Mouse (Mus musculus) lung, embryonic 15.5 days (tissue): ENCODE results near the gene Adm2. TPM values are rescaled to one million over a fixed set of nuclear protein-coding genes. Genes with fewer than 3 reads are reported as not detected.

Experiments
- ATAC-seq: fragments of 200-750 bp; cut with Nextera tagmentation; 2 replicates; pipeline ENCODE4 v1.8.0; 2017; ENCODE audit warnings: moderate number of reproducible peaks, borderline replicate concordance; ENCODE audit not compliant: low FRiP score, low TSS enrichment; ENCODE audit errors: extremely low read depth
- H3K27ac ChIP-seq: fragments of 300-500 bp; sonication (generic); 2 replicates; pipeline ENCODE4 v1.5.1; 2015; ENCODE audit warnings: moderate library complexity, mild to moderate bottlenecking, inconsistent platforms
- H3K27me3 ChIP-seq: fragments of 300-500 bp; sonication (generic); 2 replicates; pipeline ENCODE4 v1.6.1; 2015; ENCODE audit warnings: inconsistent platforms
- H3K36me3 ChIP-seq: fragments of 300-500 bp; sonication (generic); 2 replicates; pipeline ENCODE4 v1.6.1; 2015; ENCODE audit warnings: inconsistent platforms
- H3K4me1 ChIP-seq: fragments of 300-500 bp; sonication (generic); 2 replicates; pipeline ENCODE4 v1.6.1; 2015; ENCODE audit warnings: inconsistent platforms
- H3K4me2 ChIP-seq: fragments of 300-500 bp; sonication (generic); 2 replicates; pipeline ENCODE4 v1.6.1; 2015; ENCODE audit warnings: inconsistent platforms, mild to moderate bottlenecking, moderate library complexity
- H3K4me3 ChIP-seq: fragments of 300-500 bp; sonication (generic); 2 replicates; pipeline ENCODE4 v1.5.1; 2015; ENCODE audit warnings: mild to moderate bottlenecking, inconsistent platforms
- H3K9ac ChIP-seq: fragments of 300-500 bp; sonication (generic); 2 replicates; pipeline ENCODE4 v1.6.1; 2015; ENCODE audit warnings: inconsistent platforms
- H3K9me3 ChIP-seq: fragments of 300-500 bp; sonication (generic); 2 replicates; pipeline ENCODE4 v1.6.1; 2016; ENCODE audit warnings: inconsistent platforms
- WGBS: fragments of 180-500 bp; shearing (Covaris S2); methylation state at CpG from one replicate; pipeline ENCODE4 v1.1.7; 2015; 5-methylcytosine and 5-hydroxymethylcytosine counted together
- polyA plus RNA-seq: library from polyadenylated mRNA; unstranded; fragments of >200 nt; fragmentation: Nextera tagmentation; extraction: Ambion mirVana; gene quantifications from 2 replicates; pipeline ENCODE4 v1.2.1, GENCODE M21; 2015

Gene Adm2
- polyA plus RNA-seq: 0.45 and 0.69 TPM in 2 replicates

GRCm38 (mm10) chr15:89322670-89323522, at the start of gene Adm2:
Gene Adm2 (plus strand): TSS chr15:89322720.
- no peaks in the 10 kb centered on the region for H3K36me3 ChIP-seq
- H3K4me1 ChIP-seq: peaks cover 7% of the 10 kb centered on the region
- WGBS: 6% methylated on average over 26 of the region's 26 CpGs
- H3K9me3 ChIP-seq: no peaks in the 10 kb centered on the region
- H3K9ac ChIP-seq: no peak within 1 kb of the TSS
- peaks cover 12% of the 10 kb centered on the region; the same call in 1 of the 2 replicates for H3K27me3 ChIP-seq
- H3K4me2 ChIP-seq: peak within 1 kb of the TSS; percentile 54
- H3K4me3 ChIP-seq: peak within 1 kb of the TSS; percentile 27
- ATAC-seq: peak; percentile 28; the same call in 1 of the 2 replicates
- H3K27ac ChIP-seq: no peak within 1 kb of the TSS

GRCm38 (mm10) chr15:89275497-89275896, 47.0 kb upstream of the Adm2 start:
- H3K27ac ChIP-seq: no peak overlapping the region
- 81% methylated on average over 3 of the region's 3 CpGs for WGBS
- no peaks in the 10 kb centered on the region for H3K27me3 ChIP-seq
- no peaks in the 10 kb centered on the region for H3K4me1 ChIP-seq
- H3K36me3 ChIP-seq: peaks cover 36% of the 10 kb centered on the region
- H3K4me3 ChIP-seq: no peak overlapping the region
- no peak for ATAC-seq
- no peaks in the 10 kb centered on the region for H3K9me3 ChIP-seq
- H3K9ac ChIP-seq: no peak overlapping the region
- no peak overlapping the region for H3K4me2 ChIP-seq

GRCm38 (mm10) chr15:89277366-89277765, 45.2 kb upstream of the Adm2 start:
- 90% methylated on average over 4 of the region's 4 CpGs for WGBS

GRCm38 (mm10) chr15:89282546-89282945, 40.0 kb upstream of the Adm2 start:
- ATAC-seq: no peak

More at GRCm38 (mm10) chr15:89277366-89277765, 45.2 kb upstream of the Adm2 start:
- H3K9ac ChIP-seq: no peak overlapping the region
- no peak for ATAC-seq
- no peaks in the 10 kb centered on the region for H3K4me1 ChIP-seq
- H3K27me3 ChIP-seq: no peaks in the 10 kb centered on the region
- no peak overlapping the region for H3K27ac ChIP-seq
- no peak overlapping the region for H3K4me3 ChIP-seq
- no peaks in the 10 kb centered on the region for H3K9me3 ChIP-seq
- H3K36me3 ChIP-seq: peaks cover 48% of the 10 kb centered on the region
- no peak overlapping the region for H3K4me2 ChIP-seq

GRCm38 (mm10) chr15:89284094-89284493, 38.4 kb upstream of the Adm2 start:
- Histone ChIP-seq H3K27me3 (no peaks in the 10 kb centered on the region), H3K4me1 (no peaks in the 10 kb centered on the region), H3K4me3 (no peak overlapping the region), H3K36me3 (peaks cover 72% of the 10 kb centered on the region), H3K9ac (no peak overlapping the region), H3K9me3 (no peaks in the 10 kb centered on the region), H3K27ac (no peak overlapping the region), H3K4me2 (no peak overlapping the region)
- no peak for ATAC-seq
- WGBS: 84% methylated on average over 2 of the region's 2 CpGs

More at GRCm38 (mm10) chr15:89282546-89282945, 40.0 kb upstream of the Adm2 start:
- 81% methylated on average over 6 of the region's 6 CpGs for WGBS
- Histone ChIP-seq H3K9ac (no peak overlapping the region), H3K4me2 (no peak overlapping the region), H3K9me3 (no peaks in the 10 kb centered on the region), H3K27me3 (no peaks in the 10 kb centered on the region), H3K4me3 (no peak overlapping the region), H3K36me3 (peaks cover 65% of the 10 kb centered on the region), H3K27ac (no peak overlapping the region), H3K4me1 (no peaks in the 10 kb centered on the region)

GRCm38 (mm10) chr15:89285004-89285403, 37.5 kb upstream of the Adm2 start:
- no peak overlapping the region for H3K4me2 ChIP-seq
- H3K4me1 ChIP-seq: no peaks in the 10 kb centered on the region
- H3K9me3 ChIP-seq: no peaks in the 10 kb centered on the region
- H3K9ac ChIP-seq: no peak overlapping the region
- no peak for ATAC-seq
- H3K27ac ChIP-seq: no peak overlapping the region
- no peaks in the 10 kb centered on the region for H3K27me3 ChIP-seq
- no peak overlapping the region for H3K4me3 ChIP-seq
- peaks cover 77% of the 10 kb centered on the region for H3K36me3 ChIP-seq

GRCm38 (mm10) chr15:89285478-89285877, 37.0 kb upstream of the Adm2 start:
- no peak overlapping the region for H3K9ac ChIP-seq
- H3K4me1 ChIP-seq: no peaks in the 10 kb centered on the region
- WGBS: 89% methylated on average over 5 of the region's 5 CpGs
- no peaks in the 10 kb centered on the region for H3K27me3 ChIP-seq
- ATAC-seq: no peak
- no peaks in the 10 kb centered on the region for H3K9me3 ChIP-seq
- no peak overlapping the region for H3K4me2 ChIP-seq
- H3K4me3 ChIP-seq: no peak overlapping the region
- peaks cover 77% of the 10 kb centered on the region for H3K36me3 ChIP-seq
- H3K27ac ChIP-seq: no peak overlapping the region

GRCm38 (mm10) chr15:89286114-89286513, 36.4 kb upstream of the Adm2 start:
- ATAC-seq: no peak
- Histone ChIP-seq H3K27ac (no peak overlapping the region), H3K9me3 (no peaks in the 10 kb centered on the region), H3K4me2 (no peak overlapping the region), H3K4me3 (no peak overlapping the region), H3K9ac (no peak overlapping the region), H3K4me1 (no peaks in the 10 kb centered on the region), H3K27me3 (no peaks in the 10 kb centered on the region), H3K36me3 (peaks cover 75% of the 10 kb centered on the region)
- 80% methylated on average over 7 of the region's 7 CpGs for WGBS

GRCm38 (mm10) chr15:89286582-89286981, 35.9 kb upstream of the Adm2 start:
- H3K9ac ChIP-seq: no peak overlapping the region
- H3K4me3 ChIP-seq: no peak overlapping the region
- no peaks in the 10 kb centered on the region for H3K27me3 ChIP-seq
- 82% methylated on average over 5 of the region's 5 CpGs for WGBS
- no peak for ATAC-seq
- H3K4me2 ChIP-seq: no peak overlapping the region
- H3K27ac ChIP-seq: no peak overlapping the region
- peaks cover 74% of the 10 kb centered on the region for H3K36me3 ChIP-seq
- H3K9me3 ChIP-seq: no peaks in the 10 kb centered on the region
- no peaks in the 10 kb centered on the region for H3K4me1 ChIP-seq

- Histone ChIP-seq H3K36me3 (peaks cover 79% of the 10 kb centered on the region), H3K4me2 (no peak overlapping the region), H3K27ac (no peak overlapping the region), H3K4me3 (no peak overlapping the region), H3K4me1 (no peaks in the 10 kb centered on the region), H3K9ac (no peak overlapping the region), H3K27me3 (no peaks in the 10 kb centered on the region), H3K9me3 (no peaks in the 10 kb centered on the region)
- WGBS: 83% methylated on average over 23 of the region's 23 CpGs
- ATAC-seq: no peak
Measured at GRCm38 (mm10) chr15:89288227-89288767, 34.2 kb upstream of the Adm2 start.

- 92% methylated on average over 11 of the region's 11 CpGs for WGBS
- Histone ChIP-seq H3K27ac (no peak overlapping the region), H3K4me3 (no peak overlapping the region), H3K4me2 (no peak overlapping the region), H3K36me3 (peaks cover 87% of the 10 kb centered on the region), H3K9ac (no peak overlapping the region), H3K9me3 (no peaks in the 10 kb centered on the region), H3K27me3 (no peaks in the 10 kb centered on the region), H3K4me1 (no peaks in the 10 kb centered on the region)
- no peak for ATAC-seq
Measured at GRCm38 (mm10) chr15:89289455-89289854, 33.1 kb upstream of the Adm2 start.

GRCm38 (mm10) chr15:89291521-89291920, 31.0 kb upstream of the Adm2 start:
- ATAC-seq: no peak
- Histone ChIP-seq H3K27ac (no peak overlapping the region), H3K9ac (no peak overlapping the region), H3K4me2 (no peak overlapping the region), H3K27me3 (no peaks in the 10 kb centered on the region), H3K4me3 (no peak overlapping the region), H3K4me1 (peaks cover 3% of the 10 kb centered on the region; the same call in 1 of the 2 replicates), H3K9me3 (no peaks in the 10 kb centered on the region), H3K36me3 (peaks cover 91% of the 10 kb centered on the region)
- WGBS: 75% methylated on average over 3 of the region's 3 CpGs
